Mouse (Mus musculus): ENCODE data around the gene Pard3b. TPM values are rescaled to one million over a fixed set of nuclear protein-coding genes. Genes with fewer than 3 reads are reported as not detected.
A peak's percentile ranks its signal among the peaks of the same experiment; 100 is the strongest.

Gene Pard3b
- polyA plus RNA-seq, 1 experiment from 2014 or later: 17.0 TPM

- Histone ChIP-seq H3K4me3 (no peak overlapping the region), H3K36me3 (no peaks in the 10 kb centered on the region), H3K27ac (no peak overlapping the region), H3K4me2 (replicated peaks) (no peak overlapping the region), H3K4me1 (0 out of 2 replicates have a peak, but pooled peaks cover 4% of the 10 kb centered on the region), H3K27me3 (no peaks in the 10 kb centered on the region), H3K9ac (no peak overlapping the region), H3K9me3 (no peaks in the 10 kb centered on the region)
- ATAC-seq (ENCODE audit: low FRiP score, low read depth): no peak
These were observed 140.1 kb downstream of the Pard3b start for GRCm38 (mm10) chr1:61778731-61779130.

- Histone ChIP-seq H3K27ac (no peak overlapping the region), H3K27me3 (no peaks in the 10 kb centered on the region), H3K4me3 (no peak overlapping the region), H3K4me1 (0 out of 2 replicates have a peak, but pooled peaks cover 10% of the 10 kb centered on the region), H3K4me2 (replicated peaks) (no peak overlapping the region), H3K9me3 (no peaks in the 10 kb centered on the region), H3K9ac (no peak overlapping the region), H3K36me3 (no peaks in the 10 kb centered on the region)
- ATAC-seq (ENCODE audit: low FRiP score, low read depth): no peak
- WGBS: 34% methylated on average over 5 of the region's 5 CpGs
These were observed 141.3 kb downstream of the Pard3b start for GRCm38 (mm10) chr1:61779906-61780305.

GRCm38 (mm10) chr1:61796296-61796695 is 157.7 kb downstream of the Pard3b start:
- Histone ChIP-seq H3K36me3 (no peaks in the 10 kb centered on the region), H3K27me3 (no peaks in the 10 kb centered on the region), H3K9me3 (no peaks in the 10 kb centered on the region), H3K4me3 (no peak overlapping the region), H3K4me1 (no peaks in the 10 kb centered on the region), H3K4me2 (replicated peaks) (no peak overlapping the region), H3K9ac (no peak overlapping the region), H3K27ac (no peak overlapping the region)
- WGBS: 74% methylated on average over 5 of the region's 5 CpGs
- ATAC-seq (ENCODE audit: low FRiP score, low read depth): no peak

- H3K27me3 ChIP-seq: no peaks in the 10 kb centered on the region
- no peak overlapping the region for H3K4me3 ChIP-seq
- H3K9ac ChIP-seq: no peak overlapping the region
- H3K27ac ChIP-seq: no peak overlapping the region
- H3K4me1 ChIP-seq: no peaks in the 10 kb centered on the region
- no peaks in the 10 kb centered on the region for H3K36me3 ChIP-seq
- 56% methylated on average over 1 of the region's 1 CpGs for WGBS
- H3K9me3 ChIP-seq: no peaks in the 10 kb centered on the region
- H3K4me2 ChIP-seq (replicated peaks): no peak overlapping the region
- ATAC-seq (ENCODE audit: low FRiP score, low read depth): no peak
These were observed 181.6 kb downstream of the Pard3b start for GRCm38 (mm10) chr1:61820213-61820612.

GRCm38 (mm10) chr1:61825560-61826191 is 187.1 kb downstream of the Pard3b start:
- H3K4me1 ChIP-seq: no peaks in the 10 kb centered on the region
- no peak overlapping the region for H3K4me3 ChIP-seq
- ATAC-seq (ENCODE audit: low FRiP score, low read depth): no peak
- no peak overlapping the region for H3K4me2 ChIP-seq (replicated peaks)
- no peak overlapping the region for H3K9ac ChIP-seq
- H3K27me3 ChIP-seq: no peaks in the 10 kb centered on the region
- WGBS: 96% methylated on average over 3 of the region's 3 CpGs
- H3K9me3 ChIP-seq: no peaks in the 10 kb centered on the region
- no peak overlapping the region for H3K27ac ChIP-seq
- no peaks in the 10 kb centered on the region for H3K36me3 ChIP-seq

GRCm38 (mm10) chr1:61837006-61837544 is 198.5 kb downstream of the Pard3b start:
- Histone ChIP-seq H3K36me3 (no peaks in the 10 kb centered on the region), H3K9me3 (no peaks in the 10 kb centered on the region), H3K4me3 (no peak overlapping the region), H3K27me3 (no peaks in the 10 kb centered on the region), H3K9ac (no peak overlapping the region), H3K4me2 (replicated peaks) (no peak overlapping the region), H3K27ac (no peak overlapping the region), H3K4me1 (peaks cover 8% of the 10 kb centered on the region)
- peak; percentile 73 for ATAC-seq (ENCODE audit: low FRiP score, low read depth)
- 51% methylated on average over 6 of the region's 6 CpGs for WGBS

- no peaks in the 10 kb centered on the region for H3K27me3 ChIP-seq
- H3K27ac ChIP-seq: no peak overlapping the region
- no peak overlapping the region for H3K4me3 ChIP-seq
- no peaks in the 10 kb centered on the region for H3K36me3 ChIP-seq
- no peaks in the 10 kb centered on the region for H3K9me3 ChIP-seq
- no peak for ATAC-seq (ENCODE audit: low FRiP score, low read depth)
- H3K4me1 ChIP-seq: no peaks in the 10 kb centered on the region
- no peak overlapping the region for H3K4me2 ChIP-seq (replicated peaks)
- H3K9ac ChIP-seq: no peak overlapping the region
These were observed 208.0 kb downstream of the Pard3b start for GRCm38 (mm10) chr1:61846606-61847005.

- Histone ChIP-seq H3K9me3 (no peaks in the 10 kb centered on the region), H3K9ac (no peak overlapping the region), H3K27ac (no peak overlapping the region), H3K27me3 (no peaks in the 10 kb centered on the region), H3K4me1 (no peaks in the 10 kb centered on the region), H3K4me3 (no peak overlapping the region), H3K4me2 (replicated peaks) (no peak overlapping the region), H3K36me3 (no peaks in the 10 kb centered on the region)
- no peak for ATAC-seq (ENCODE audit: low FRiP score, low read depth)
- 77% methylated on average over 6 of the region's 6 CpGs for WGBS
These were observed 210.5 kb downstream of the Pard3b start for GRCm38 (mm10) chr1:61849029-61849714.

GRCm38 (mm10) chr1:61850471-61850870 is 211.8 kb downstream of the Pard3b start:
- no peak overlapping the region for H3K27ac ChIP-seq
- 54% methylated on average over 5 of the region's 5 CpGs for WGBS
- ATAC-seq (ENCODE audit: low FRiP score, low read depth): no peak
- H3K4me3 ChIP-seq: no peak overlapping the region
- no peaks in the 10 kb centered on the region for H3K4me1 ChIP-seq
- no peaks in the 10 kb centered on the region for H3K36me3 ChIP-seq
- H3K9ac ChIP-seq: no peak overlapping the region
- H3K4me2 ChIP-seq (replicated peaks): no peak overlapping the region
- no peaks in the 10 kb centered on the region for H3K27me3 ChIP-seq
- H3K9me3 ChIP-seq: no peaks in the 10 kb centered on the region

- Histone ChIP-seq H3K36me3 (no peaks in the 10 kb centered on the region), H3K4me3 (no peak overlapping the region), H3K27me3 (no peaks in the 10 kb centered on the region), H3K4me1 (no peaks in the 10 kb centered on the region), H3K9me3 (no peaks in the 10 kb centered on the region), H3K4me2 (replicated peaks) (no peak overlapping the region), H3K9ac (no peak overlapping the region), H3K27ac (no peak overlapping the region)
- 70% methylated on average over 5 of the region's 5 CpGs for WGBS
- ATAC-seq (ENCODE audit: low FRiP score, low read depth): no peak
These were observed 212.6 kb downstream of the Pard3b start for GRCm38 (mm10) chr1:61851176-61851575.

GRCm38 (mm10) chr1:61867286-61868082 is 228.9 kb downstream of the Pard3b start:
- H3K4me3 ChIP-seq: no peak overlapping the region

GRCm38 (mm10) chr1:61874875-61875274 is 236.3 kb downstream of the Pard3b start:
- Histone ChIP-seq H3K4me1 (no peaks in the 10 kb centered on the region), H3K4me2 (replicated peaks) (no peak overlapping the region), H3K9ac (no peak overlapping the region), H3K27me3 (no peaks in the 10 kb centered on the region), H3K36me3 (no peaks in the 10 kb centered on the region), H3K27ac (no peak overlapping the region), H3K9me3 (no peaks in the 10 kb centered on the region), H3K4me3 (no peak overlapping the region)
- WGBS: 81% methylated on average over 1 of the region's 1 CpGs
- ATAC-seq (ENCODE audit: low FRiP score, low read depth): no peak

More at GRCm38 (mm10) chr1:61867286-61868082, 228.9 kb downstream of the Pard3b start:
- Histone ChIP-seq H3K27ac (no peak overlapping the region), H3K4me1 (no peaks in the 10 kb centered on the region), H3K9ac (no peak overlapping the region), H3K9me3 (0 out of 2 replicates have a peak, but pooled peaks cover 4% of the 10 kb centered on the region), H3K36me3 (no peaks in the 10 kb centered on the region), H3K4me2 (replicated peaks) (no peak overlapping the region), H3K27me3 (no peaks in the 10 kb centered on the region)
- no peak for ATAC-seq (ENCODE audit: low FRiP score, low read depth)
- 67% methylated on average over 2 of the region's 2 CpGs for WGBS

All from limb, embryonic 13.5 days (tissue).